ENCODE assay signal across 28 mouse cellular contexts in the genomic region with DNA sequence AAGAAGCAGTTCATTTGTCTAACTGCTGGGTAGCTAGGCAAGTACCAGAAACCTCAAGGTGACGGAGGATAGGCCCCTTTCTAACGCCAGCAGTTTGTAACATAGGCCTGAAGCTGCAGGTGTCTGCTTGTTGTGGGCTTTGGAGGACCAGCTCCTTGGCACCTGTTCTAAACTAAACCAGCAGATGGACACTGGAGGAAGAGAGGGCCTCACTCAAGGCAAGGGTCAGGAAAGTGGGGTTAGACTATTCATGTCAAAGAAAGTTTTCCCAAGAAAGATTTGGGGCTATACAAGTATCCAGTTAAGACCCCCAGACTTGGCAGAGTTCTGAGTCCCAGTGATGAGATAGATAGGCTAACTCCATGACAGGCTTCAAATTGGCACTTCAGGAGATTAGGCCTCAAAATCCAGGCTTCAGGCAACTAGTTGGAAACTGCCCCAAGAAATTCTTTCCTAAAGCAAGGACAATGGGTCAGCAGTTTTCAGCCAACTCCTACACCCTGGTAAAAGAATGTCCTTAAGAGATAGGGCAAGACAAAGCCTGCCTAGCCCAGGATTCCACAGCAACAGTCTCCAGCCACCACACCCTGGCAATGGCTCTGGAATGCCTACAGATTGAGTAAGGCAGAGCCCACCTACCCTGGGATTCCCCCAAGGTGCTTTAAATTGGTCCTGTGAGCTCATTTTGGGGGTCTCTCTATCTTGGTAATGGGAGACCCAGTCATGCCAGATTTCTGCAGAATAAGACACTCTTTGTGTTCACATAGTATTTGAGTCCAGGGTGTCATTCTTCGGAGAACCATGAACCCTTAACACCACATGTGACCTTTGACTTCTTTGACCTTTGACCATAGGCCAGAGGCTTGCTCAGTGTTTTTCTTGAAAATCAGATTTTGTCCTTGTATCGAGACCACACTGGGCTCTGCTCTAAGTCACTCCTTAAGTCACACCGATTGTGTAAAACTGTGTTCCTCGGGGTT. TPM values are rescaled to one million over a fixed set of nuclear protein-coding genes. Genes with fewer than 3 reads are reported as not detected.
A peak's percentile ranks its signal among the peaks of the same experiment; 100 is the strongest.
DNase-seq lines count a peak whose midpoint lies in the region; ATAC-seq and TF ChIP-seq lines count a peak whose summit lies in the region.
"Had no signal": no experiment of that assay in that cellular context is flagged by ENCODE, and none has a peak within 500 bp of the region (broad histone marks: within the 10 kb centered on the region; RNA-seq: fewer than 3 reads in every experiment).

No protein-coding gene starts in this region.

- H3K27ac ChIP-seq in liver, adult 2 months (replicated peaks; ENCODE audit: insufficient read depth, low read depth, low read length): no peak overlapping the region
- H3K27ac ChIP-seq in liver, embryonic 11.5 days (ENCODE audit: low read depth, low read length): no peak overlapping the region
- H3K27ac ChIP-seq in heart, embryonic 12.5 days (ENCODE audit: poor library complexity, severe bottlenecking): no peak overlapping the region
- H3K27ac ChIP-seq: embryonic facial prominence, embryonic 13.5 days; heart, embryonic 10.5 days; hindbrain, postnatal 0 days; left cerebral cortex, adult 2 months; limb, embryonic 15.5 days; stomach, embryonic 15.5 days had no signal

- TF ChIP-seq POLR2A in liver, adult 2 months (IDR thresholded peaks at IDR 0.05; ENCODE audit: extremely low read depth, insufficient read depth, low read length): no peak

- 73% methylated on average over 6 of the region's 6 CpGs for WGBS in liver, adult 2 months
- WGBS in liver, embryonic 11.5 days: 78% methylated on average over 6 of the region's 6 CpGs
- WGBS in heart, embryonic 12.5 days: 78% methylated on average over 6 of the region's 6 CpGs

- H3K9ac ChIP-seq in liver, adult 2 months (ENCODE audit: low read depth, low read length): no peak overlapping the region
- no peak overlapping the region for H3K9ac ChIP-seq in liver, embryonic 11.5 days (ENCODE audit: low read depth, low read length)
- no peak overlapping the region for H3K9ac ChIP-seq in heart, embryonic 12.5 days
- H3K9ac ChIP-seq: embryonic facial prominence, embryonic 13.5 days; limb, embryonic 15.5 days; stomach, embryonic 15.5 days had no signal

- DNase-seq in liver, adult 2 months (ENCODE audit: extremely low read depth, low read depth, low spot score): peak; percentile 57
- DNase-seq in liver, embryonic 11.5 days (ENCODE audit: low spot score): no peak
- peak; percentile 61 for DNase-seq in R1 (ENCODE audit: low read depth, low spot score)
- peak; percentile 51 for DNase-seq in fat pad, adult 2 months (ENCODE audit: extremely low read depth, low read depth, low spot score)
- DNase-seq in thymus, postnatal 36 days: peak; percentile 25 to 36
- DNase-seq in frontal cortex, postnatal 36 days (ENCODE audit: low spot score in 2 of 2): no peak
- DNase-seq: adrenal gland, postnatal 25 days; B cell, adult 2 months; cerebellum, adult 9-10 months; gastrocnemius, postnatal 36 days; heart, postnatal 10 days; kidney, postnatal 36 days; lung, postnatal 4 days; right cerebral cortex, adult 18-20 months had no signal

- H3K4me2 ChIP-seq in liver, embryonic 11.5 days: no peak overlapping the region
- no peak overlapping the region for H3K4me2 ChIP-seq in heart, embryonic 12.5 days
- H3K4me2 ChIP-seq: embryonic facial prominence, embryonic 13.5 days; limb, embryonic 15.5 days; stomach, embryonic 15.5 days had no signal

- no peaks in the 10 kb centered on the region for H3K79me2 ChIP-seq in liver, adult 2 months (ENCODE audit: control insufficient read depth, insufficient read depth, low read length)

- H3K9me3 ChIP-seq in liver, embryonic 11.5 days (ENCODE audit: control insufficient read depth, low read length): no peaks in the 10 kb centered on the region
- no peaks in the 10 kb centered on the region for H3K9me3 ChIP-seq in heart, embryonic 12.5 days (replicated peaks)
- H3K9me3 ChIP-seq: embryonic facial prominence, embryonic 13.5 days; heart, embryonic 10.5 days; limb, embryonic 15.5 days; stomach, embryonic 15.5 days had no signal

- H3K27me3 ChIP-seq in liver, adult 2 months (ENCODE audit: control insufficient read depth, insufficient read depth, low read length): no peaks in the 10 kb centered on the region
- H3K27me3 ChIP-seq in liver, embryonic 11.5 days (replicated peaks; ENCODE audit: control insufficient read depth, insufficient read depth, low read length): no peaks in the 10 kb centered on the region
- H3K27me3 ChIP-seq in heart, embryonic 12.5 days (replicated peaks): no peaks in the 10 kb centered on the region
- H3K27me3 ChIP-seq: CH12.LX; embryonic facial prominence, embryonic 13.5 days; limb, embryonic 15.5 days; stomach, embryonic 15.5 days had no signal

- no peak overlapping the region for H3K4me3 ChIP-seq in liver, adult 2 months (ENCODE audit: insufficient read depth, low read depth, low read length)
- no peak overlapping the region for H3K4me3 ChIP-seq in liver, embryonic 11.5 days (ENCODE audit: low read depth, low read length)
- no peak overlapping the region for H3K4me3 ChIP-seq in heart, embryonic 12.5 days
- H3K4me3 ChIP-seq: embryonic facial prominence, embryonic 13.5 days; erythroblast, embryonic 14.5 days; heart, embryonic 10.5 days; left cerebral cortex, adult 2 months; limb, embryonic 15.5 days; stomach, embryonic 15.5 days had no signal

- peaks cover 7% of the 10 kb centered on the region for H3K4me1 ChIP-seq in liver, adult 2 months (ENCODE audit: control insufficient read depth, insufficient read depth, low read length)
- H3K4me1 ChIP-seq in liver, embryonic 11.5 days (replicated peaks; ENCODE audit: control insufficient read depth, insufficient read depth, low read length): no peaks in the 10 kb centered on the region
- H3K4me1 ChIP-seq in heart, embryonic 12.5 days (replicated peaks): 0 out of 2 replicates have a peak, but pooled peaks cover 2% of the 10 kb centered on the region
- H3K4me1 ChIP-seq: embryonic facial prominence, embryonic 13.5 days; stomach, embryonic 15.5 days had no signal

- no peaks in the 10 kb centered on the region for H3K36me3 ChIP-seq in liver, adult 2 months (ENCODE audit: control insufficient read depth, insufficient read depth, low read length)
- H3K36me3 ChIP-seq in liver, embryonic 11.5 days (ENCODE audit: control insufficient read depth, insufficient read depth, low read length): no peaks in the 10 kb centered on the region
- no peaks in the 10 kb centered on the region for H3K36me3 ChIP-seq in heart, embryonic 12.5 days
- H3K36me3 ChIP-seq: embryonic facial prominence, embryonic 13.5 days; heart, embryonic 10.5 days; limb, embryonic 15.5 days; stomach, embryonic 15.5 days had no signal

- ATAC-seq in liver, embryonic 11.5 days (replicated peaks; ENCODE audit: low FRiP score): no peak
- no peak for ATAC-seq in heart, embryonic 12.5 days (ENCODE audit: insufficient number of reproducible peaks, low FRiP score)
- ATAC-seq: forebrain, embryonic 14.5 days; hindbrain, postnatal 0 days; intestine, embryonic 16.5 days had no signal

- TF ChIP-seq CTCF in liver, adult 2 months (IDR thresholded peaks at IDR 0.05; ENCODE audit: low read depth, low read length): no peak

RNA-seq across cellular contexts. Expression of a gene that starts 27.8 kb away (rescaled TPM):
- total RNA-seq in liver, adult 2 months (2014; rRNA removed): 0.20 and 0.55 TPM in 2 replicates
- polyA plus RNA-seq in liver, adult 2 months (2012; rRNA removed): 0.24 and 0.61 TPM in 2 replicates
- polyA plus RNA-seq in liver, embryonic 11.5 days (2014; fragmentation: Nextera tagmentation; extraction: Ambion mirVana): not detected in 2 replicates
- 0.06 and 0.17 TPM in 2 replicates for polyA plus RNA-seq in heart, embryonic 12.5 days (2016; fragmentation: Nextera tagmentation; extraction: Ambion mirVana)
- total RNA-seq: adrenal gland, postnatal 25 days; hindbrain, postnatal 0 days; megakaryocyte-erythroid progenitor cell, adult 5-6 weeks; midbrain, postnatal 0 days had no signal
- polyA plus RNA-seq: erythroblast, embryonic 14.5 days; forebrain, embryonic 14.5 days; midbrain, postnatal 0 days; neural tube, embryonic 14.5 days had no signal

Comparison
In these comparisons a context has a peak if more than half of its experiments do, and no peak if none do; other contexts are left out.
1. DNase-seq: peak in liver, adult 2 months (single experiment), R1 (single experiment), fat pad, adult 2 months (single experiment) and thymus, postnatal 36 days (2 of 2); none in liver, embryonic 11.5 days (single experiment) and frontal cortex, postnatal 36 days (0 of 2).